Mouse (Mus musculus) hindbrain, embryonic 10.5 days (tissue): ENCODE measurements around the gene Slc12a8. TPM values are rescaled to one million over a fixed set of nuclear protein-coding genes. Genes with fewer than 3 reads are reported as not detected.

Experiments
- DNase-seq: peaks from one replicate; pipeline ENCODE4 v3.0.0-alpha.2; 2017; ENCODE audit warnings: low spot score
- H3K27ac ChIP-seq: fragments of 300-500 bp; sonication (generic); 2 replicates; pipeline ENCODE4 v1.5.1; 2016; ENCODE audit warnings: mild to moderate bottlenecking, moderate library complexity
- H3K27me3 ChIP-seq: fragments of 300-500 bp; sonication (generic); 2 replicates; pipeline ENCODE4 v1.6.1; 2016; ENCODE audit warnings: mild to moderate bottlenecking; ENCODE audit not compliant: poor library complexity, insufficient read depth, severe bottlenecking
- H3K36me3 ChIP-seq: fragments of 300-500 bp; sonication (generic); 2 replicates; pipeline ENCODE4 v1.6.1; 2016; ENCODE audit warnings: mild to moderate bottlenecking, moderate library complexity
- H3K4me1 ChIP-seq: fragments of 300-500 bp; sonication (generic); replicated peaks from 2 replicates; pipeline ENCODE4 v1.6.1; 2016; ENCODE audit warnings: mild to moderate bottlenecking
- H3K4me3 ChIP-seq: fragments of 300-500 bp; sonication (generic); 2 replicates; pipeline ENCODE4 v1.5.1; 2016; ENCODE audit warnings: mild to moderate bottlenecking, moderate library complexity
- H3K9me3 ChIP-seq: fragments of 300-500 bp; sonication (generic); 2 replicates; pipeline ENCODE4 v1.6.1; 2016; ENCODE audit warnings: mild to moderate bottlenecking, moderate library complexity
- WGBS: fragments of 180-500 bp; shearing (Covaris S2); methylation state at CpG from one replicate; pipeline ENCODE4 v1.1.7; 2016; 5-methylcytosine and 5-hydroxymethylcytosine counted together
- polyA plus RNA-seq: library from polyadenylated mRNA; unstranded; fragments of >200 nt; fragmentation: Nextera tagmentation; extraction: Ambion mirVana; gene quantifications from 2 replicates; pipeline ENCODE4 v1.2.1, GENCODE M21; 2016

Slc12a8 gene
- polyA plus RNA-seq, 1 experiment from 2014 or later, result 0.81 TPM

- Histone ChIP-seq H3K4me3 (no peak overlapping the region), H3K27ac (no peak overlapping the region), H3K4me1 (peaks cover 30% of the 10 kb centered on the region), H3K36me3 (peaks cover 71% of the 10 kb centered on the region), H3K9me3 (no peaks in the 10 kb centered on the region), H3K27me3 (no peaks in the 10 kb centered on the region)
- WGBS, result 93% methylated on average over 10 of the region's 10 CpGs
- DNase-seq, result no peak
Measured at GRCm38 (mm10) chr16:33708031-33708430, 190.9 kb downstream of the Slc12a8 start.

- no peak for DNase-seq
- H3K4me3 ChIP-seq, result no peak overlapping the region
- no peak overlapping the region for H3K27ac ChIP-seq
- H3K4me1 ChIP-seq, result peaks cover 28% of the 10 kb centered on the region
- H3K36me3 ChIP-seq, result peaks cover 77% of the 10 kb centered on the region
- WGBS, result 93% methylated on average over 12 of the region's 12 CpGs
- H3K9me3 ChIP-seq, result no peaks in the 10 kb centered on the region
- no peaks in the 10 kb centered on the region for H3K27me3 ChIP-seq
Measured at GRCm38 (mm10) chr16:33708585-33709397, 191.7 kb downstream of the Slc12a8 start.

Other genes starting within 250 kb of the Slc12a8 start
- gene Zfp148, start 136.5 kb upstream of the Slc12a8 start, polyA plus RNA-seq, result 38.8 and 40.1 TPM in 2 replicates
- 21.9 and 22.8 TPM in 2 replicates for gene Heg1, start 167.0 kb downstream of the Slc12a8 start, polyA plus RNA-seq